Mouse (Mus musculus): ENCODE measurements around the gene Cog7.

The Cog7 gene

DNA sequence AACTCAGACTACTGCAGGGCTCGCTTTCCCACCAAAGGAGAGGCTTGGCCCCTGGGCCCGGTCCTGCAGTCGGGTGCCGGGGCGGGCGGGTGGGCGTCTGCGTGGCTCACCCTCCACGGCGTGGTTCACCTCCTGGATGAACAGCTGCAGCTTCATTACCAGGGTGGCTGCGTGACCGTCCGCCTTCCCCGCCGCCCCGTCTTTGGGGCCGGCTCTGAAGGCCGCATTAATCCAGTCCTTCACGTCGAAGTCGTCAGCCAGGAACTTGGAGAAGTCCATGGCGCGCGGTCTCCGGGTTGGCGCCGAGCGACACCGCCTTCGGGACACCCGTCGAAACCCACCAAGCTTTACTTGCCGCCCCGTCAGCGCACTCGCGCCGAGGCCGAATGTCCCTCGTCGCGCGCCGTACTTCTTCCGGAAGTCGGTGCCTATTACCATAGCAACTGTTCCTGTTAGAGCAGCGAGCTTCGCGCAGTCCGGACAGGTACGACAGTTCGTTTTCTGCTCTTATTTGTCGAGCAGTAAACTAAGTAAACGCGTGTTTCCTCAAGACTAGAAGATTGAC is at the start of gene Cog7:
Gene Cog7, minus strand, starts transcription at position 405 of the 565 bp plus-strand sequence.
- in situ Hi-C loops (cut with MboI, MseI) = no loop called here

DNA sequence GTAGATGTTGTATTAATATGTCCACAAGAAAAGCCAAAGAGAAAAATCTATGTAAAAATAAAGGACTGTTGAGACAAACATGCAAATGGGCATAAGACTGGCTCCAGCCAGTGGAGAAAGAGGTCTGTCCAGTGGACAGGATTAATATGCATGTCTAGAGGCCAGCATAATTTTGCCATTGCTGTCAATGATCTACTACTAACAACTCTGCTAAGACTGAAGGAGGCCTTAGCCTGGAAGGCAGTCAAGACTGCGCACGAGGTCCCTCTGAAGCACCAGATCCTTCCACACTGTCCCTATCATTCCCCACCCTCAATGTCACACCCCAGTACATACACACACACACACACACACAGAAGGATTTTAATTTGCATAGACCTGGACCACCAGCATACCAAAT is 40.6 kb upstream of the Cog7 start:
- in situ Hi-C loops (cut with MboI, MseI) = no loop called here

DNA sequence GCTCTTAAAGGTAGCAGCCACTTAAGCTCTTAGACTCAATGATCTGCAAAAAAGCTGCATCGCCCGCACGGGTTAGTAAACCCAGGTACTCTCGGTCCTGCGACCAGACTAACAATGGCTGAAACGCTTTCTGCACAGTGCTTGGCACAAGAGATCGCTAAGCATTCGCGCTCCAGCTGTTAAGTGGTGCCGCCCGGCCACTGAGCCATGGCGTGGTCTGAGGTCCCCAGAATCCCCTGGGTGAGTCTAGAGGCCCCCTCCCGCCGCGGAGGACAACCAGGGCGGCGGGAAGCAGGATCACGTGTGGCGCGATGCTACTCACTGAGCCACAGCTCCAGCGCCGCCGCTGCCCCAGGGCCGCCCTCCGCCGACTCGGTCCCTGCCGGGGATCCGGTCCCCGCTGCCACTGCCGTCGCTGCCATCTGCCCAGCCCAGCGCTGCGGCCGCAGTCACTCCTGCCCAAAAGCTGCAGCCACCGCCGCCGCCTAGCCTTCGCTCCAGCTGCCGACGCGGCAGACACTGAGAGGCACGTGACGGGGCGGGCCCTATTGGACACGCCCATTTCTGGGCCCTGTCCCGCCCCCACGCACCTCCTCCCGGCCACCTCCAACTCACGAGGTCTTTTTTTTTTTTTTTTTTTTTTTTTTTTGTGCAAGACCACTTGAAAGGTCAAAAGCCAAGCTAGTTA is 39.3 kb upstream of the Cog7 start, which contains the start of gene Gga2:
Gene Gga2, minus strand, starts transcription at position 556 of the 688 bp plus-strand sequence.
- in situ Hi-C loops (cut with MboI, MseI) = no loop called here

DNA sequence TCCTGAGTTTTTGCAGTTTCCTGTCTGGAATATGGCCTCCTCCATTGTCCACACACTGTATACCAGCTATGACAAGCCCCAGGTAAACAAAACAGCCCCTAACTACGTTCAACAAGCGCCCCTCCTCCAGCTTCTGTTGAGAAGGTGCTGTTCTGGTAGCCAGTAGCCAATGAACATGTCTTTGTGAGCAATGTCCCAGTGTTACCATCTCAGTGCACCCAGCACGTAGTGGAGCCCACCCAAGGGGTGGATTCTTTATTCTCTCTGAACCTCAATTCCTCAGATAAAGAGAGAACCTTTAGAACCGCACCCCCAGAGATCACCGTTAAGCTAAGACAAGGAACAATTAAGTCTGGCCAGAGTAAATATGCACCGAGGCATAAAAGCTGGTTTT is 38.8 kb upstream of the Cog7 start:
- in situ Hi-C loops (cut with MboI, MseI) = no loop called here

DNA sequence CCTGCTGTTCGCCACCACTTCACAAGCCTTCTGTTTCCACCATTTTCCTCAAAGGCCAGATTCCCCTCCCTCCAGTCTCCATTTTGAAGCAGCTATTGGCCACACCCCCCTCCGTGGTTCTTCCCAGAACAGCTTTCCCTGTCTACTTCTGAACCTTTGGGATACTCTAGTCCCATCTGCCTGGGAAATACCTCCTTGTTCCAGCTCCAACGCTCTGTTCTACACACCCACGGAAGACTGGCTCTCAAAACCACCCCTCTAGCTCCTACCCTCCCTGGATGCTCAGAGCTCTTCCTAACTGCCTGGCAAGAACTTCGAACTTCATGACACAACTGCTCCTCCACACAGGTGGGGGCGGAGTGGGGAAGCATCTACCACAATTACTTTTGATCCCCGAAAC is 37.5 kb upstream of the Cog7 start:
- in situ Hi-C loops (cut with MboI, MseI) = no loop called here

DNA sequence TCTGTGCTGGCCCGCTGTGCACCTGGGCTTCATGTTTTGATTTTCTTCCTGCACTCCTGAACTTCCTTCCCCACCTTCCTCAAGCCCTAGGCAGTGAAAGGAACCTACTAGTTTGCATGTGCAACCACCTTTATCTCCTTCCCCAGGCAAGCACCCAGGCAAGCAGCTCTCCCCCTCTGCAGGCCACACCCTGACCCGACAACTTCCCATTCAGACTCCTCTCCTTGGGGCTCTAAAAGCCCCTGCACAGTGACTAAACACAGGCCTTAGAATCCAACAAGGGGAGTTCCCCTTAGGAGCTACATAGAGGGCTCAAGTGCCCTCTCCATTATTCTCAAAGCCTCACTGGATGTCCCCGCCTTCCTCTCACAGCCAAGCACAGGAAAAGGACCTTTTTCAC is 36.7 kb upstream of the Cog7 start:
- in situ Hi-C loops (cut with MboI, MseI) = no loop called here

DNA sequence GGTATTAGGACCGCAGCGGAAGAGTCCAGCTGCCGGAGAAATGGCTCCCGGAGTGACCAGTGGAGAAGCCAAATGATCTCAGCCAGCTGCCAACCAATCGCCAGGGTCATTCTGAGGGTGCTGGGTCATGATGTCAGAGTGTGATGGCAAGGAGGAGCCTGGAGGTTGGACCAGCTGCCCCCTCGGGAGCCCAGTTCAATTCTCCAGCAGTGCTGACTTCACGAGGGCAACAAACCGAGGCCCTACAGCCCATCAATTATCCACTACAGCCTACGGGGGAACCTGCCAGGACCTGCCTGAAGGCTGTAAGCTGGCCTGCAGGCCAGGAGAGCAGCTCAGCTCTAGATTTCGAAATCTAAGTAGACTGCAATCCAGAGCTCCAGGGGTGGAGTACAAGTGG is 34.2 kb upstream of the Cog7 start:
- in situ Hi-C loops (cut with MboI, MseI) = no loop called here

DNA sequence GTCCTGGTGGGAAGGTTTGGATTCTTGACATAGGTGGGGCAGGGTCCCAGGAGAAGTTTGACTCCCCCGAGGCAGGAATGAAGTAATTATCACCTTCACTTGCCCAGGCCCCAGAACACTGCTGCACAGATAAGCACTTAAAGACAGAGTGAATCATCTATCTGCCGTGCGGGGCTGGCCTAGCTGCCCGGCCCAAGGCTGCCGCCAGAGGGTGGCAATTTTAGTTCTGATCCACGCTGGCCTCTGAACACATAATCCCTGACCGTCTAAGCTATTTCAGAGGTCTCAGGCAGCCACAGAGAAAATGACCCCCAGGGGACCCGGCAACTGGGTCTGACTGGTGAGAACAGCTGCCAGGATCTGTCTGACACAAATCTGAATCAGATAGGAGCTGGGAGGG is 33.6 kb upstream of the Cog7 start:
- in situ Hi-C loops (cut with MboI, MseI) = no loop called here

DNA sequence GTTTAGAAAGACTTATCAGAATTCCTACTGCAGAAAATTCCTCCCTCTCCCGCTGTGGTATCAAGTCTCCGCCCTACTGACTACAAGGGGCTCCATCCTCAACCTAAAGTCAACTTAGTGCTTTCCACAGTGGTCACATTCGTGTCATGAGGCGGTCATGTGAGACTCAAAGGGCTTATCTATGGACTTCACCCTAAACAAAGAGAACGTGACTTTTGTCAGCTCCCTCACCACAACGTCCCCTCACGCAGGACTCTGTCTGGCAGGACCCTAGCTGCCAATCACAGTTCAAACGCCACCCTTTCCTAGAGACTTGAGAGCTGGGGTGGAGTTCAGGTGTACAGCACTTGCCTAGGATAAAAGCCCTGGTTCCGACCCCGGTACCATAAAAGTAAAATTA is 31.4 kb upstream of the Cog7 start:
- in situ Hi-C loops (cut with MboI, MseI) = no loop called here

DNA sequence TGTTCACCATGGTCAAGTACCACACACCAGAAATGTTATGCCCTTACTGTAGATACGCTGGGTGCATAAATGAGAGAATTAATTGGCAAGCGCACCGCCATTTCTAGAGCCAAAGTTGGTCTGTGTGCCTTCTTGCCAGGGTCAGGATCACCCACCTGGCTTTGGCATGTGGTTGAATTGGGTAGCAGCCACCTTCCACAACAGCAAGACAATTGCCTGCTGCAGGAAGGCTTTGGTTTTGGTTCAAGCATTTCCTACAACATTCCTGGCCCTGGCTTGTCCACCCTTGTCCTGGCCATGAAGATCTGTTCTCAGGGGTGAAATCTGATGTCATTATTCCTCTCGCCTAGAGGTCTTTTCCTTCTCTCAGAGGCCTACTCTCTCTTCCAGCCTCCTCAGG is 30.9 kb upstream of the Cog7 start:
- in situ Hi-C loops (cut with MboI, MseI) = no loop called here

DNA sequence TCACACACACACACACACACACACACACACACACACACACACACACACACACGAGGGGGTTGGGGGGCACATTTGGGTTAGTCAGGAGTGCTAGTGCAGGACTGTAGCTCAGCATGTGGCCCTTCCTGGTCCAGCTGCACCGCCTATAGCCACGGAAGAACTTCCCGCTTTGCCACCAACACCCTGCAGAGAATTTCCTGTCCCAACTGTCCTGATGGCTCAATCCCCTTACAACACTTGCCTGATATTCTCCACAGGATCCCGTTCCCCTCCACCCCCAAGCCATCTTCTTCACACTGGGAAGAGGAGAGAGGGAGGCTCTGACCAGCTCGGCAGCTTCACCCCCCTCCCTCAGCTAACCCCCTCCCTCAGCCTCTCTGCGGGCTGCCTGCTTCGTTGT is 18.9 kb upstream of the Cog7 start:
- in situ Hi-C loops (cut with MboI, MseI) = no loop called here

DNA sequence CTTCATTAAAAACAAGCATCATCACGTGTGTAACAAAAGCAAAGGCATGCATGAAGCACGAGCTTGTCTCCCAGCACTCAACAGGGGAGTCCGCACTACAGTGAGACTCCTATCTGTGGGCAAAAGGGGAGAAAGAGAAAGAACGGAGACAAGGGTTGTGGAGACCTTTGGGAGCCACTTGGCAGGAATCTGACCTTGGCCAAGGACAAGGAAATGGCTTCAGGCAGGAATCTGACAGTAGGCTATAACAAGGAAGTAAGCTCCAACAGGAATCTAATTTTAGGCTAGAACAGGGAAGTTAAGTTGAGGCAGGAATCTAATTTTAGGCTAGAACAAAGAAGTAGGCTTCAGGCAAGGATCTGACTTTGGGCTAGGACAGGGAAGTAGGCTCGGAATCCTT is 14.4 kb upstream of the Cog7 start:
- in situ Hi-C loops (cut with MboI, MseI) = no loop called here

DNA sequence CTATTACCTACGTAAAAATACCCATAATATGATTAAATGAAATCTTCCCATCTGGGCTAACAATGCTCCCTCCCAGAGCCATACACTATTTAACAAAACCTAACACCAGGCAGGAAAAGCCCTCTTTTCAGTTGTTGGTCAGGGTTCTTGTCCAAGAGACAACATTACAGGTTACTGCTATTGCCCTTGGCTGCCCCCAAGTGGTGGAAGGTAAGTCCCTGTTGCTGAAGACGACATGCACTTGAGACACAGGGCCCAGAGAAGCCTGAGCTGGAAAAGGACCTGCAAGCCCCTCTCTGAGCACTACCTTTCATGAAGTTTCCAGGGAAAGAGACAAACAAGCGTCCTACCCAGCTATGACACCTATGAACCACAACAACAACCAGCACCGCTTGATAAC is 6.5 kb downstream of the Cog7 start:
- in situ Hi-C loops (cut with MboI, MseI) = no loop called here

DNA sequence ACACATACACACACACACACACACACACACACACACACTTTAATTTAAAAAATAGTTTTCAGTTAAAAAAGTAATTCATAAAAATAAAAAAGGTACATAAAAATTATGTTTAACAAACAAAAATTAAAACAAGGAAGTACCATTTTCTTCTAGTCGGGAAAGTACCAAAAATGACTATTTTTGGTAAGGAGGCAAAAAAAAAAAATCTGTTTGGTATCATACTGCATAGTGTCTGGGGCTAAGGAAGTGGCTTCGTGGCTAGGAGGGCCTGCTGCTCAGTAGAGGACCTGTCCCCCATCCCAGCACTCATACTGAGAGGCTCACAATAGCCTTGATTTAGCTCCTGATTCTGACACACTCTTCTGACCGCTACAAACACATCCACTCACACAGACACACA is 9.8 kb downstream of the Cog7 start:
- in situ Hi-C loops (cut with MboI, MseI) = no loop called here

DNA sequence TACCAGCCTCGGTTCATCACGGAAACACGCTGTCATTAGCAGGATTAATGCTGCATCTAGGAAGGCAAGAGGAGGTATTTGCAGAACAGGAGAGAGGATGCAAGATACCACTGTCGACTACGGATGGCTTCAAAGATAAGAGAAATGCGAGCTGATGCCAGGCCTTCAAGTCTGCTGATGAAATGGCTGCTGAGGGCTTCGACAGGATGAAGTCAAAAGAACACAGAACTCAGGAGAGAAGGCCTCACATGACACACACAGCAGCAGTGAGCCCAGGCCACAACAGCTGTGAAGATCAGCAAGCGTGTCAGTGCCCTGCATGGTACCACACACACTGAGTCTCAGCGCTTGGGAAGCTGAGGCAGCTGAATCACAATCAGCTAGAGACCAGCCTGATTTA is 11.3 kb downstream of the Cog7 start:
- in situ Hi-C loops (cut with MboI, MseI) = no loop called here

DNA sequence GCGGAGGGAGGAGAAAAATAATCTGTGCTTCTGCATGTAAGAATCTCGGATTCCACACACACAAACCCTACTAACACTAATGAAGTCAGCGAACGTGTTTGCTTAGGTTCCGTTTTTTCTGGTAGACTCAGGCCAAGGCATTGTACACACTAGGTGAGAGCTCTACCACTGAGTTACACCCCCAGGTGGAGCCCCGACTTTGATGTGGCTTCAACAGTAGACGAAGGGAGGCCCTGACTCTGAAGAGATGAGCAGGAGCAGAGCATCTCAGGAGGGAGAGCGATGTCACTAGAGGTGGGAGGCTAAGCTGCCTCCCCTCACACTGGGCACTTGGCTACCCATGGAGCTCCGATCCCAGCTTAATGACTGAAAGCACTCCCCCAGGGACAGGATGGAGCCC is 12.7 kb downstream of the Cog7 start:
- in situ Hi-C loops (cut with MboI, MseI) = no loop called here

DNA sequence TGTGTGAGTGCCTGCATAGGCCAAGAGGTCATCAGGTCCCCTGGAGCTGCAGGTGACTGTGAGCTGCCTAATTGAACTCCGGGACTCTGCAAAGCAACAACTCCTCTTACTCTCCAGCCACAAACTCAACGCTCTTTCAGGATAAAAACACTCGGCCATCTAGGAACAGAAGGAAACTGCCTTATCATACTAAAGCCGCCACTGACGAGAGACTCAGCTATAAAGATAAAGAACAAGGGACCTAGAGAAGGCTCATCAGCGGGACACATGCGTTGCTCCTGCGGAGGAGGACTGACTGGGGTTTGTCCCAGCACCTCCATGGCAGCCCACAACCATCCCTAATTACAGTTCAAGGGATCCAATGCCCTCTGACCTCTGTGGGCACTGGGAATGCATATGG is 13.3 kb downstream of the Cog7 start:
- in situ Hi-C loops (cut with MboI, MseI) = no loop called here

DNA sequence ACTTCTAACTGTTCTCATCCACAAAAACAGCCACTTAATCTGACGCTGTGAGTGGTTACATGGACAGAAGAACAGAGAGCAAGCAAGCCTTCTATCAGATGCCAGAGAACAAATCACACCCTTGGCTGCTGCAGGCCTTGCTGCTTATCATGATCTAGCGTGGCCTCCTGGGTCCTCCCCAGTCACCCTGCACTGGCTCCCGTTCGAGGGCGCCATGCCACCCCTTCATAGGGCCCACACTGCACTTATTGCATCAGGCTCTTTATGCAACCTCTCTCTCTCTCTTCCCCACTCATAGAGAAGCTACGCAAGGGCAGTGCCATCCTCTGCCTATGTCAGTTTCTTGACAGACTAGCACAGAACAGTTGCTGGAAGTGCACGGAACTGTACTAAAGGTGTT is 15.3 kb downstream of the Cog7 start:
- in situ Hi-C loops (cut with MboI, MseI) = no loop called here

DNA sequence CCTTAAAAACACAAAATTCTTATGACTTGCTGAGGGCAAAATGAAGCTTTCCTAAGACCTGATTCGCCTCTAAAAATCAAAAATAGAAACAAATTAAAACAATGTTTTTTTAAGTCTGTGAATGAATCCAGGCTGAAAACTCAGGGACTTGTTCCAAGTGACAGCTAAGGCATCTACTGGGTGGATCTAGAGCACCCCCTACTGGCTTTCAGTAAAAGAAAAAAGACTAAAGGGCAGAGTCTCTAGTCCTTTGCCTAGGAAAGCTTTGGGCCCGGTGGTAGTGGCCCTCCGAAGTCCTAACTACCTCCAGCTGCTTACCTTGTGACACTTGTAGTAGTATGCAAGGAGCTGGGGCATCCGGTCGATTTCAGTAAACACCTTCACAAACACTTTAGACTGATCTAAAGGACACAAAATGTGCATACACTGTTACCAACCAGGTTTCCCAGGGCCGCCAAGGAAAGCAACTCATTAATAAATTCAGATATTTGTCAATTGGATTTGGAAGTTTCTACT is 17.6 kb downstream of the Cog7 start:
- in situ Hi-C loops (cut with MboI, MseI) = loop anchor here (5.0 kb wide), 1 partner anchor 232 kb away; the partner anchor contains the start of gene Scnn1g

DNA sequence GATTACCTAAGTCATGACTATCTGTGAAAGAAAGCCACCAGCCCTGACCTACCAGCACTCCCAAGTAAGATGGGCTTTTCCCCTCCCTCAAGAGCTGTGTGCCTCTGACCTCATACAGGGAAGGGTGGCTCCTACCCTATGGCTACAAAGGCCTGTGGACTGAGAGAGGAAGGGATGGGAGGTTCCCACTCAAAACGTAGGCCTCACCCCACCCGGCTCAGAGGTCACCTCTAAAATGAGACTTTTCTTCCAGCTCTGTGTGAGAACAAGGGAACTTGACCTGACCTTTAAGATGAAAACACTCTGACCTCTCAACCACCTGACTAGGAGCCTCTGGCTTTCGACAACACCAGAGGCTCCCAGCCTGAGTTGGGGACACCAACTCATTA is 18.9 kb downstream of the Cog7 start:
- in situ Hi-C loops (cut with MboI, MseI) = loop anchor here (5.0 kb wide), 1 partner anchor 230 kb away; the partner anchor contains the start of gene Scnn1g

DNA sequence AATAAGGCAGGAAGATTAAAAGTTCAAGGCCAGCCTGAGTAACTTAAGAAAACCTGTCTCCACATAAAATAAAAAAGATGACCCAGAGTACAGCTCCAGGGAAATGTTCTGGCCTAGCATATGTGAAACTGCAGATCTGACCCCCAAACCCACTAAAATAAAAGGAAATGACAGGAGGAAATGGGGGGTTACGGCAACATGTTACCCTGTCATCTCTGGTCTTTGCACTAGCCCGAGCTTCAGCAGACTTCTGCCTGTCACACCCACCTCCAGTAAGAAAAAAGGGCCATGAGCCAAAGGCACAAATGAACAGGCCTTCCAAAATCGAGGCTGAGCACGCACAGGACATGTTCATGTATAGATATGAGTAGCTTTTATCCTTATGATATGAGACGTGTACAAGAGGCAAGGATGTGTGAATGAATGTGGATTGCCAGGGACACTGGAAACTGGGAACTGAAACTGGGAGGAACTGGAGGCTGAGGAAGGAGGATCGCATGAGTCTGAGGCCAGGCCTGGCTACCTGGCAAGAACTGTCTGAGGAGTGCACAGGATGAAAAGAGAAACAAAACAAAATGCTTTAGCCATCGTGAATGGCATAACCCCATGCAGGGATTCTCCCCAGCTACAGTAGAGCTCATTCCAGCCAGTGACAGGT is 19.5 kb downstream of the Cog7 start:
- in situ Hi-C loops (cut with MboI, MseI) = loop anchor here (5.0 kb wide), 1 partner anchor 230 kb away; the partner anchor contains the start of gene Scnn1g

DNA sequence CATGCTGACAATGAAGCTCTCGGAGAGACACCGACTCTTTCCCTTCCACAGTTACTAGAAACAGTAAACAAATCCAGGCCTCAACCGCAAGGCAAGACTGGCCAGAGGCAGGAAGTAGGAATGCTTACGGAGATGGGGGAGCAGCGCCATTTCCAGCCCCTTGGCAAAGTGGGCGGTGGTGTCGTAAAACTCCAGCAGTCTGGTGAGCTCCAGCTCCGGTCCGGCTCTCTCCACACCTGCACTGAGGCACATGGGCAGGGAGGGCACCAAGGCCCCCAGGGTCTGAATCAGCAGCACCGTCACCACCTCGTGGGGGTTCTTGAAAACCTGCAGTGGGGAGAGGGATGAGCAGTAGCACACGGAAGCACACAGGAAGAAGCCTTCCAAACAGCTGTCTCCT is 25.7 kb downstream of the Cog7 start:
- in situ Hi-C loops (cut with MboI, MseI) = no loop called here
